Mouse (Mus musculus): ENCODE data around the gene Svop. TPM values are rescaled to one million over a fixed set of nuclear protein-coding genes. Genes with fewer than 3 reads are reported as not detected.

The Svop gene
- polyA plus RNA-seq, 1 experiment from 2014 or later: not detected

DNA sequence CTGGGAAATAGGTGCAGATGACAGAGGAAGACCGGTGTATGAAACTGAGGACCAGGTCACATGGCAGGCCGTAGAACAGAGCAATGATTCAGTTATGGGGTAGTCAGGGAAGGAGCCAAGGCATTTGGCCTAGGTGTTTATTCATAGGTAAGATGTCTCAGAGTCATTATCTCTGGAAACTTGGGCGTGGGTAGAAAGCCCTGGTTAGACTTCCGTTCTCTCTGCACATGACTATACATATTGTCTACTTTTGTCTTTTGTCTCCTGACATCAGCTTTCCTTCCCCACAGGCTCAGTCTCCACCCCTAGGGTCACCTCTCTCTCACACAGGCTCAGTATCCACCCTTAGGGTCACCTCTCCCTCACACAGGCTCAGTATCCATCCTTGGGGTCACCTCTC, 47.6 kb downstream of the Svop start:
- peaks cover 20% of the 10 kb centered on the region; the same call in 1 of the 2 replicates for H3K27me3 ChIP-seq
- ATAC-seq (ENCODE audit: insufficient read depth): no peak
- 45% methylated on average over 4 of the region's 4 CpGs for WGBS (ENCODE audit: insufficient replicate concordance)

DNA sequence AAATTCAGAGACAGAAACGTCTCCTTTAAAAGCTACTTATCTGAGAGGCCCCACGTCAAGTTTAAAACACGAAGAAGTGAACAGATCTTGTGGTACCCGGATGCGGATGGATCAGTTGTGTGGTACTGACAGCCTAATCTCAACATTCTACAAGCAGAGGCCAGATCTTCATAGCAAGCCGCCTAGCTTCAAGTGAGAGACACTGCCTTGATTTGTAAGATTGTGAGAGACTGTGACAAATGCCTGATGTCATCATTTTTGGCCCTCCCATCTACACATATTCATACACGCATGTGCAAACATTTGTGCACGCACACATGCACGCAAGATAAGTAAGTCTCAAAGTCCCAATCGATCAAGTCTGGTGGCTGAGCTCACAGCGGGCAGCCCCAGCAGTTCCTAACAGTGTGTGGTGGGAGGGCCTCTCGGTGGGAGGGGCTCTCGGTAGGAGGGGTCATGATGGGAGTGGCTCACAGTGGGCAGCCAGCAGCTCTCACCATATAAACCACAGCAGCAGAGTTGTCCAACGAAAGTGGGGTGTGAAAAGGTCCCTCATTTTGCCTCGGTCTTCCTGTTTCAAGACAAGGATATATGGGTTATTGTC, 49.9 kb downstream of the Svop start:
- 11% methylated on average over 15 of the region's 15 CpGs for WGBS (ENCODE audit: insufficient replicate concordance)

More for the DNA sequence above, 47.6 kb downstream of the Svop start:
- no peak overlapping the region for H3K4me3 ChIP-seq (replicated peaks)
- H3K9me3 ChIP-seq (replicated peaks): no peaks in the 10 kb centered on the region
- H3K36me3 ChIP-seq (replicated peaks): no peaks in the 10 kb centered on the region
- no peak overlapping the region for H3K27ac ChIP-seq (replicated peaks)
- no peak overlapping the region for H3K4me2 ChIP-seq
- peaks cover 17% of the 10 kb centered on the region for H3K4me1 ChIP-seq (replicated peaks)
- no peak overlapping the region for H3K9ac ChIP-seq

DNA sequence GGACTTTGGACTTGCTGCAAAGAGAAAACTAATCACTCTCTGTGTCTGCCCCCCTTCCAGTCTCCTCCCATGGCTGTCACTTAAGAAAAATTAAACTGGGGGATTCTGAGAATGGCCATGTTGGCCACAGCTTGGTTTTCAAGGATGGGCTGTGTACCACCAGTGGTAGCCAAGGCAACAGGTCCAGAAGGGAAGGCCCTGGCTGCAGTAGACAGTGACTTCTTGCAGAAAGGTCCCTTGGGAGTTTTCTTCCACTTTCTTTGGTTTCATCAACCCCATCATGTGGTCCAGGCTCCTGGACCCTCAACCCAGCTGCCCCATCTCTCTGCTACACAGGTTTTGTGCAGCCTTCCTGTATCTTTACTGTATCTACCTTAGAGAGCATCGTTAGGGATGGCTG, 50.5 kb downstream of the Svop start:
- H3K9me3 ChIP-seq (replicated peaks): no peaks in the 10 kb centered on the region
- H3K9ac ChIP-seq: no peak overlapping the region
- peaks cover 17% of the 10 kb centered on the region for H3K4me1 ChIP-seq (replicated peaks)
- ATAC-seq (ENCODE audit: insufficient read depth): no peak
- H3K36me3 ChIP-seq (replicated peaks): no peaks in the 10 kb centered on the region
- 47% methylated on average over 1 of the region's 1 CpGs for WGBS (ENCODE audit: insufficient replicate concordance)
- no peak overlapping the region for H3K4me2 ChIP-seq
- no peak overlapping the region for H3K4me3 ChIP-seq (replicated peaks)
- H3K27me3 ChIP-seq: peaks cover 13% of the 10 kb centered on the region
- H3K27ac ChIP-seq (replicated peaks): no peak overlapping the region

More for the DNA sequence above, 49.9 kb downstream of the Svop start:
- no peaks in the 10 kb centered on the region for H3K9me3 ChIP-seq (replicated peaks)
- H3K27ac ChIP-seq (replicated peaks): no peak overlapping the region
- ATAC-seq (ENCODE audit: insufficient read depth): peak; percentile 71
- H3K9ac ChIP-seq: no peak overlapping the region
- H3K4me1 ChIP-seq (replicated peaks): peaks cover 17% of the 10 kb centered on the region
- H3K4me3 ChIP-seq (replicated peaks): no peak overlapping the region
- peaks cover 13% of the 10 kb centered on the region for H3K27me3 ChIP-seq
- H3K36me3 ChIP-seq (replicated peaks): no peaks in the 10 kb centered on the region
- H3K4me2 ChIP-seq: peak overlapping the region; percentile 13; the same call in 1 of the 2 replicates

DNA sequence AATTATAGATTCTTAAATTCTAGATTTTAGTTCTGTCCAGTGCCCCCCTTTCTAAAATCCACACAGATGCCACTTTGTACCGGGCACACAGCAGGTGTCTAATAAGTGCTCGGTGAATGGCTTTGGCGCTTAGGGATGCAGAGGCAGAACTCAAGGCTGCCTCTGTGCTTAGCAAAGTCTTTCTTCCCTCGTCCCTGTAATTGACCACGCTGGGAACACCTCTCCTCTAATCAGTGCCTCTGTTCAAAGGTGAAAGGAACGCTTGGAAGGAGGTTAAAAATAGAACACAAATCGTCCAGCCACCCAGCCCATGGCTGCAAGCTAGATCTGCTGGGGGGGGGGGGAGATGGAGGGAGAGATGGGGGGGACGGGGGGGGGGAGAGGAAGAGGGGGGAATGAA, 50.9 kb downstream of the Svop start:
- Histone ChIP-seq H3K4me2 (no peak overlapping the region), H3K36me3 (replicated peaks) (no peaks in the 10 kb centered on the region), H3K27ac (replicated peaks) (no peak overlapping the region), H3K4me3 (replicated peaks) (no peak overlapping the region), H3K9me3 (replicated peaks) (no peaks in the 10 kb centered on the region), H3K9ac (no peak overlapping the region), H3K27me3 (peaks cover 13% of the 10 kb centered on the region), H3K4me1 (replicated peaks) (peaks cover 17% of the 10 kb centered on the region)
- no peak for ATAC-seq (ENCODE audit: insufficient read depth)
- WGBS (ENCODE audit: insufficient replicate concordance): 41% methylated on average over 7 of the region's 8 CpGs

DNA sequence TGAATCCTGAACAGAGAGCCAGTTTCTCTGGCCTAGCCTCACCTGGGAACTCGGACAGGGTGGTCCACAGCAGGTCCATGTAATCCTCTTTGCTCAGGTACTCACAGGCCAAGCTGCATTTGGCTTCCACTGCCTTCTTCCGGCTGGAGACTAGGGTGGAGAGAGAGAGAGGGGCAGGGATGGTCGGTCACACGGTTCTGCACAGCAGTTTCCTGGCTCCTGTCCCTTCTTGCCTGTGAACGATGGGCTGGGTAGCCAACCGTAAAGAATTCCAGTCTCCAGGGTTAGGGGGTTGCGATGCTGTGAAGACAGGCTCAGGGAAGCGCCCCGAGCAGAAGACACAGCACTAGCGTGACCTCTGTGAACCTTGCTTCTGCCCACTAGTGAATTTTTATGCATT, 56.3 kb downstream of the Svop start:
- no peaks in the 10 kb centered on the region for H3K4me1 ChIP-seq (replicated peaks)
- H3K36me3 ChIP-seq (replicated peaks): no peaks in the 10 kb centered on the region
- no peak overlapping the region for H3K4me3 ChIP-seq (replicated peaks)
- 64% methylated on average over 10 of the region's 10 CpGs for WGBS (ENCODE audit: insufficient replicate concordance)
- H3K27ac ChIP-seq (replicated peaks): no peak overlapping the region
- no peak overlapping the region for H3K4me2 ChIP-seq
- no peak for ATAC-seq (ENCODE audit: insufficient read depth)
- no peak overlapping the region for H3K9ac ChIP-seq
- H3K9me3 ChIP-seq (replicated peaks): no peaks in the 10 kb centered on the region
- H3K27me3 ChIP-seq: peaks cover 10% of the 10 kb centered on the region; the same call in 1 of the 2 replicates

DNA sequence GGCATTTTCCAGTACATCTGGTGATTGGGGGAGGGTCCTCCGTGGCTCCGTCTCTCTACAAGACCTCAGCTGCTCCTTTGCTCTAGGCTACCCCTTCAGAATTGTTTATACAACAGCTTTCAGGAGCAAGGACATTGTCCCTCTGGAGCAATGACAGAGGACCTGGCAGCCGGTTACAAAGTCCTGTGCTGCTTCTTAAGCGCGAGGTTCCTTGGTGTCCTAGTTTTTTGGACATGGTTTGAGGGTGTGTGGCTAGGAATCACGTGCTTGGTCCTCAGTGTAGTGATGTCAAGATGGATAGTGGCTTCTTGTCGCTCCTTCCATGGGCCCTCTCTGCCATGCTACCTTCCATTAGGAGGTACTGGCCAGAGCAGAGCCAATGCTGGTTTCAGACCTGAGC, 57.0 kb downstream of the Svop start:
- Histone ChIP-seq H3K27me3 (peaks cover 10% of the 10 kb centered on the region; the same call in 1 of the 2 replicates), H3K4me2 (no peak overlapping the region), H3K9ac (no peak overlapping the region), H3K27ac (replicated peaks) (no peak overlapping the region), H3K4me3 (replicated peaks) (no peak overlapping the region), H3K36me3 (replicated peaks) (no peaks in the 10 kb centered on the region), H3K9me3 (replicated peaks) (no peaks in the 10 kb centered on the region), H3K4me1 (replicated peaks) (no peaks in the 10 kb centered on the region)
- 58% methylated on average over 7 of the region's 7 CpGs for WGBS (ENCODE audit: insufficient replicate concordance)
- no peak for ATAC-seq (ENCODE audit: insufficient read depth)

GRCm38 (mm10) chr5:114032161-114032763, 59.1 kb downstream of the Svop start:
- Histone ChIP-seq H3K4me3 (replicated peaks) (no peak overlapping the region), H3K9ac (no peak overlapping the region), H3K4me1 (replicated peaks) (peaks cover 4% of the 10 kb centered on the region; the same call in 1 of the 2 replicates), H3K4me2 (no peak overlapping the region), H3K27ac (replicated peaks) (no peak overlapping the region), H3K27me3 (peaks cover 12% of the 10 kb centered on the region), H3K36me3 (replicated peaks) (no peaks in the 10 kb centered on the region), H3K9me3 (replicated peaks) (no peaks in the 10 kb centered on the region)
- ATAC-seq (ENCODE audit: insufficient read depth): no peak
- 57% methylated on average over 3 of the region's 3 CpGs for WGBS (ENCODE audit: insufficient replicate concordance)

- Histone ChIP-seq H3K4me3 (replicated peaks) (no peak overlapping the region), H3K36me3 (replicated peaks) (no peaks in the 10 kb centered on the region), H3K27me3 (peaks cover 15% of the 10 kb centered on the region), H3K27ac (replicated peaks) (no peak overlapping the region), H3K9ac (no peak overlapping the region), H3K4me2 (no peak overlapping the region), H3K9me3 (replicated peaks) (no peaks in the 10 kb centered on the region), H3K4me1 (replicated peaks) (peaks cover 6% of the 10 kb centered on the region; the same call in 1 of the 2 replicates)
- WGBS (ENCODE audit: insufficient replicate concordance): 76% methylated on average over 12 of the region's 12 CpGs
- ATAC-seq (ENCODE audit: insufficient read depth): no peak
Observed at GRCm38 (mm10) chr5:114030652-114031051, 60.7 kb downstream of the Svop start.

- H3K9me3 ChIP-seq (replicated peaks): no peaks in the 10 kb centered on the region
- H3K27me3 ChIP-seq: peaks cover 19% of the 10 kb centered on the region; the same call in 1 of the 2 replicates
- no peak overlapping the region for H3K4me3 ChIP-seq (replicated peaks)
- no peak overlapping the region for H3K27ac ChIP-seq (replicated peaks)
- no peaks in the 10 kb centered on the region for H3K36me3 ChIP-seq (replicated peaks)
- 66% methylated on average over 12 of the region's 12 CpGs for WGBS (ENCODE audit: insufficient replicate concordance)
- no peak for ATAC-seq (ENCODE audit: insufficient read depth)
- no peak overlapping the region for H3K9ac ChIP-seq
- H3K4me1 ChIP-seq (replicated peaks): peaks cover 6% of the 10 kb centered on the region; the same call in 1 of the 2 replicates
- no peak overlapping the region for H3K4me2 ChIP-seq
Observed at GRCm38 (mm10) chr5:114028111-114028510, 63.3 kb downstream of the Svop start.

GRCm38 (mm10) chr5:114027217-114027944, 64.0 kb downstream of the Svop start:
- Histone ChIP-seq H3K9me3 (replicated peaks) (no peaks in the 10 kb centered on the region), H3K27me3 (peaks cover 19% of the 10 kb centered on the region; the same call in 1 of the 2 replicates), H3K9ac (no peak overlapping the region), H3K27ac (replicated peaks) (no peak overlapping the region), H3K4me2 (no peak overlapping the region), H3K4me3 (replicated peaks) (no peak overlapping the region), H3K36me3 (replicated peaks) (no peaks in the 10 kb centered on the region), H3K4me1 (replicated peaks) (peaks cover 6% of the 10 kb centered on the region; the same call in 1 of the 2 replicates)
- ATAC-seq (ENCODE audit: insufficient read depth): no peak
- 71% methylated on average over 12 of the region's 12 CpGs for WGBS (ENCODE audit: insufficient replicate concordance)

- Histone ChIP-seq H3K4me1 (replicated peaks) (peaks cover 6% of the 10 kb centered on the region; the same call in 1 of the 2 replicates), H3K27ac (replicated peaks) (no peak overlapping the region), H3K9me3 (replicated peaks) (no peaks in the 10 kb centered on the region), H3K9ac (no peak overlapping the region), H3K27me3 (peaks cover 20% of the 10 kb centered on the region; the same call in 1 of the 2 replicates), H3K4me3 (replicated peaks) (no peak overlapping the region), H3K4me2 (no peak overlapping the region), H3K36me3 (replicated peaks) (no peaks in the 10 kb centered on the region)
- no peak for ATAC-seq (ENCODE audit: insufficient read depth)
- 12% methylated on average over 10 of the region's 10 CpGs for WGBS (ENCODE audit: insufficient replicate concordance)
Observed at GRCm38 (mm10) chr5:114024885-114025284, 66.5 kb downstream of the Svop start.
